Mouse (Mus musculus): ENCODE results near the gene Tacc3. TPM values are rescaled to one million over a fixed set of nuclear protein-coding genes. Genes with fewer than 3 reads are reported as not detected.

Tacc3 gene
- polyA plus RNA-seq, 1 experiment from 2014 or later: 25.0 TPM

DNA sequence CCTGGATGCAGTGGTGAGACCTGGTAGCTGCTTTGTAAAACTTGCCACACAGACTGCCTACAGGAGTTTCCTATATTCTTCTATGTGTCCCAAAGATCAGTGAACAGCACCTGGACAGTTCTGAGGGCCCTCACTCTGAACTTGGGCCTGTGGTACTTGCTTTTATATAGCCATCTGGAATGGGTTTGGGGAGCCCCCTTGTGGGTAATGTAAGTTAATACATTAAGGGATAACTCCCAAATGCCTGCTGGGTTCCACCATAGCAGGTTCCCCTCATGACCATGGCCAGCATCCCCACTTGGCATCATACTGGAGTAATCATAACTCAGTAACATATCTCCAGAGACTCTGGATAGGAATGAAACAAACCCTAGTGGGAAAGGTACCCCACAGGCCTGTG, 10.3 kb downstream of the Tacc3 start:
- Histone ChIP-seq H3K9ac (ENCODE audit: low read depth, low read length) (no peak overlapping the region), H3K27me3 (ENCODE audit: control insufficient read depth, insufficient read depth, low read depth, low read length) (no peaks in the 10 kb centered on the region), H3K27ac (ENCODE audit: low read length) (no peak overlapping the region), H3K4me1 (ENCODE audit: control insufficient read depth, insufficient read depth, low read length) (no peaks in the 10 kb centered on the region), H3K36me3 (ENCODE audit: control insufficient read depth, insufficient read depth, low read length) (no peaks in the 10 kb centered on the region), H3K9me3 (replicated peaks; ENCODE audit: control insufficient read depth, low read length, poor library complexity, severe bottlenecking) (no peaks in the 10 kb centered on the region), H3K4me3 (ENCODE audit: low read depth, low read length) (no peak overlapping the region), H3K4me2 (ENCODE audit: low read length) (no peak overlapping the region)
- no peak for ATAC-seq

DNA sequence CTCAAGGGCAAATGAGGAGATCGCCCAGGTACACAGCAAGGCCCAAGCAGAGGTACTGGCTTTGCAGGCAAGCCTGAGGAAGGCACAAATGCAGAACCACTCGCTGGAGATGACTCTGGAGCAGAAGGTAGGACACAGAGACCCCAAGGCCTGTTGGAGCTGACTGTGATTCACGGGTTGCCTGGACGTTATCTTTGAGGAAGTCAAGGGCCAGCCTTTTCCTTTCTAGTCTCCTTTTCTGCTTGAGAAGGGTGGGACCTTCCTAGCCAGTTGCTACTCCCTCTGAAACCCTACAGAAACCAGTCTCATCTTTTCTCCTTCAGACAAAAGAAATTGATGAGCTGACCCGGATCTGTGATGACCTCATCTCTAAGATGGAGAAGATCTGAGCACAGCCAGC, 13.7 kb downstream of the Tacc3 start:
- ATAC-seq: no peak
- no peaks in the 10 kb centered on the region for H3K4me1 ChIP-seq (ENCODE audit: control insufficient read depth, insufficient read depth, low read length)
- WGBS: 85% methylated on average over 5 of the region's 5 CpGs

GRCm38 (mm10) chr5:33674439-33674838, 16.5 kb downstream of the Tacc3 start:
- H3K36me3 ChIP-seq (ENCODE audit: control insufficient read depth, insufficient read depth, low read length): no peaks in the 10 kb centered on the region
- peak; percentile 84 for ATAC-seq
- H3K9ac ChIP-seq (ENCODE audit: low read depth, low read length): no peak overlapping the region
- 33% methylated on average over 3 of the region's 3 CpGs for WGBS
- no peaks in the 10 kb centered on the region for H3K27me3 ChIP-seq (ENCODE audit: control insufficient read depth, insufficient read depth, low read depth, low read length)
- H3K9me3 ChIP-seq (replicated peaks; ENCODE audit: control insufficient read depth, low read length, poor library complexity, severe bottlenecking): no peaks in the 10 kb centered on the region
- H3K4me1 ChIP-seq (ENCODE audit: control insufficient read depth, insufficient read depth, low read length): no peaks in the 10 kb centered on the region
- no peak overlapping the region for H3K4me2 ChIP-seq (ENCODE audit: low read length)
- no peak overlapping the region for H3K4me3 ChIP-seq (ENCODE audit: low read depth, low read length)
- H3K27ac ChIP-seq (ENCODE audit: low read length): no peak overlapping the region

More for the DNA sequence above, 13.7 kb downstream of the Tacc3 start:
- Histone ChIP-seq H3K4me2 (ENCODE audit: low read length) (no peak overlapping the region), H3K27me3 (ENCODE audit: control insufficient read depth, insufficient read depth, low read depth, low read length) (no peaks in the 10 kb centered on the region), H3K9me3 (replicated peaks; ENCODE audit: control insufficient read depth, low read length, poor library complexity, severe bottlenecking) (no peaks in the 10 kb centered on the region), H3K9ac (ENCODE audit: low read depth, low read length) (no peak overlapping the region), H3K4me3 (ENCODE audit: low read depth, low read length) (no peak overlapping the region), H3K27ac (ENCODE audit: low read length) (no peak overlapping the region), H3K36me3 (ENCODE audit: control insufficient read depth, insufficient read depth, low read length) (no peaks in the 10 kb centered on the region)

DNA sequence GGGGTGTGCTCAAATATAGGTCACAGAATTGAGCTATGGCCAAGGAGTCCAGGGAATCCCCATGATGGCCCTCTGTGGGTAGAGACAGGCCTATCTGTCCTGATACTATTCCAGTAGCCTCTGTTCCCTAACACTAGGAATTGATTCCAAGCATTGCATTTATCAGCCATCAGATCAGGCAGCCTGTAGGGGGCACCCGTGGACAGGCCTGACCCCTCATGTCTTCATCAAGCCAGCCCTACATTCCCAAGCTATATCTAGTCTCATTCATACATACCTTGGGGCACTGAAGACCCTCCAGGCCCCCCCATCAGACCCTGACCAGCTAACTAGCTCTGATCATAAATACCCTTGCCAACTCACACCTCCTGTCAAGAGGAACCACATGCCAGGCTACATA, 18.0 kb downstream of the Tacc3 start:
- WGBS: 5% methylated on average over 1 of the region's 1 CpGs
- Histone ChIP-seq H3K9ac (ENCODE audit: low read depth, low read length) (no peak overlapping the region), H3K27me3 (ENCODE audit: control insufficient read depth, insufficient read depth, low read depth, low read length) (no peaks in the 10 kb centered on the region), H3K27ac (ENCODE audit: low read length) (no peak overlapping the region), H3K9me3 (replicated peaks; ENCODE audit: control insufficient read depth, low read length, poor library complexity, severe bottlenecking) (no peaks in the 10 kb centered on the region), H3K4me2 (ENCODE audit: low read length) (no peak overlapping the region), H3K36me3 (ENCODE audit: control insufficient read depth, insufficient read depth, low read length) (no peaks in the 10 kb centered on the region), H3K4me1 (ENCODE audit: control insufficient read depth, insufficient read depth, low read length) (no peaks in the 10 kb centered on the region), H3K4me3 (ENCODE audit: low read depth, low read length) (no peak overlapping the region)
- ATAC-seq: no peak

DNA sequence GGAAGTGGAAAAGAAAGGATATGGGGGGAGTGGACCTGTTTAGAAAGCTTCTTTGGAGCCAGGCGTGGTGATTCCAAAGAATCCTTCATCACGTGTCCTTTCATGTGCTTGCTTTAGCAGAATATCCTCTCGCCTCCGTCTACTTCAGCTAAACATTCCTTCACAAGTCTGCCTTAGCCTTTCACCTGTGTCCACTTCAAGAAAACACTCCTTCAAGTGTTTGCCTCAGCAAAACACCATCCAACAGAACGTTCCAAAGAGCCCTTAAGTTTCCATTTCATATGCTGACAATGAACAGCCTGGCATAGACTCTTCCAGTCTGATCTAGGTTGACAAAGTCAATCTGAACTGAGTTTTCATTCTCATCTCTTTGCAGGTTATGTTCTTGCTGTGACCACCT, 20.3 kb downstream of the Tacc3 start:
- WGBS: 86% methylated on average over 5 of the region's 5 CpGs
- Histone ChIP-seq H3K9me3 (replicated peaks; ENCODE audit: control insufficient read depth, low read length, poor library complexity, severe bottlenecking) (no peaks in the 10 kb centered on the region), H3K9ac (ENCODE audit: low read depth, low read length) (no peak overlapping the region), H3K36me3 (ENCODE audit: control insufficient read depth, insufficient read depth, low read length) (no peaks in the 10 kb centered on the region), H3K4me2 (ENCODE audit: low read length) (no peak overlapping the region), H3K27me3 (ENCODE audit: control insufficient read depth, insufficient read depth, low read depth, low read length) (no peaks in the 10 kb centered on the region), H3K4me1 (ENCODE audit: control insufficient read depth, insufficient read depth, low read length) (no peaks in the 10 kb centered on the region), H3K4me3 (ENCODE audit: low read depth, low read length) (no peak overlapping the region), H3K27ac (ENCODE audit: low read length) (no peak overlapping the region)
- ATAC-seq: no peak

DNA sequence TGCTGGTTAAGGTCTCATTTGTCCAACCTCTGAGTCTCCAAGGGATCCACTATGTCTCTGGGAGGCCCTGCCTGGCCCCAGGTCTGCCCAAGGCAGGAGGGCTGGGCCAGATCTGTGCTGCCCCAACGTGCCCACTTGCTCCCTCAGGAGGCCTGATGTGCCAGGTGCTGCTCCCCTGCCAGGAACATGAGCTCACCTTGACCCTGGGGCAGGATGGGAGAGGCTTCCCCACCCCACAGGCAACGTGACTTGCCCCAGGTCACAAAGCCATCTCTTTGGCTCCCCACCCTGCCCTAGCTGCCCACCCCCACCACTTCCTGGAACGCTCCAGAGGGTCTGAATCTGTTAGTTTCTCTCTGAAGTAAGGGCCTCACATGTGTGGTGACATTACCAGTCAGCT, 23.1 kb downstream of the Tacc3 start:
- Histone ChIP-seq H3K27me3 (ENCODE audit: control insufficient read depth, insufficient read depth, low read depth, low read length) (0 out of 2 replicates have a peak, but pooled peaks cover 3% of the 10 kb centered on the region), H3K36me3 (ENCODE audit: control insufficient read depth, insufficient read depth, low read length) (no peaks in the 10 kb centered on the region), H3K4me2 (ENCODE audit: low read length) (no peak overlapping the region), H3K27ac (ENCODE audit: low read length) (no peak overlapping the region), H3K9ac (ENCODE audit: low read depth, low read length) (no peak overlapping the region), H3K9me3 (replicated peaks; ENCODE audit: control insufficient read depth, low read length, poor library complexity, severe bottlenecking) (no peaks in the 10 kb centered on the region), H3K4me3 (ENCODE audit: low read depth, low read length) (no peak overlapping the region), H3K4me1 (ENCODE audit: control insufficient read depth, insufficient read depth, low read length) (no peaks in the 10 kb centered on the region)
- 60% methylated on average over 3 of the region's 3 CpGs for WGBS
- ATAC-seq: no peak

DNA sequence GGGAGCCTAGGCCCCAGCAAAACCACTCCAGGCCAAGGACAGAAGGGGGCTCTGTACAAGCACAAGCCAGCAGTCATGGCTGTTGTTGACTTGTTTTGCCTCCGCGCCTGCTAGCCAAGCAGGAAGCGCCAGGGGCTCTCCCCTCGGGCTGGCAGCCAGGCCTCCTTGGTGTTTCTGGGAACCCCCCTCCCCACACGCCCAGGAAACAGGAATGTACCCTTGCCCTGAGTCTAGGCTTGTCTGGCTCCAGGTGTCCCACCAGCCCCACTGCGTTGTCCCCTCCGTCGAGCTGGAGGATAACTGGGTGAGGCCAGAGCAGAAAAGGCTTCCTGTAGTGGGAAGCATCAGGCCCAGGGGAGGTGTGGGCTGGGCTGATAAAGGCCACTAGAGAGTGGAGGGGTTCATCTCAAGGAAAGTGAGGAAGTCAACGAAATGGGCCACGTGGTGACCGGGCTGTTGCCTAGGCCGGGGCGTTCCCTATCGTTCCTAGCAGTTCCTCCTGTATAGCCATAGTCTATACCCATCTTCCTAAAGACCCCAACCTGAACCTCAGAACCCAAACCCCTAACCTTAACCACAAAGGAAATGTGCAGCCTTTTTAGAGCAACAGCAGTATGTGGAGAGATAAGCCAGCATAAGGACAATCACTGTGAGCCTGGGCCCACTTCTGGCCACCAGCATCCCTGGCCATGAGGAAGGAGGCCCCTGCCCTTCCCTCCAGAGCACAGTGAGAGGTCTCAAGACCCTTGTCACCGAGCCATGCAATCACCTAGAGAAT, 23.9 kb downstream of the Tacc3 start:
- no peaks in the 10 kb centered on the region for H3K36me3 ChIP-seq (ENCODE audit: control insufficient read depth, insufficient read depth, low read length)
- H3K9ac ChIP-seq (ENCODE audit: low read depth, low read length): no peak overlapping the region
- WGBS: 77% methylated on average over 15 of the region's 15 CpGs
- H3K4me2 ChIP-seq (ENCODE audit: low read length): no peak overlapping the region
- no peaks in the 10 kb centered on the region for H3K4me1 ChIP-seq (ENCODE audit: control insufficient read depth, insufficient read depth, low read length)
- H3K9me3 ChIP-seq (replicated peaks; ENCODE audit: control insufficient read depth, low read length, poor library complexity, severe bottlenecking): no peaks in the 10 kb centered on the region
- ATAC-seq: no peak
- no peak overlapping the region for H3K27ac ChIP-seq (ENCODE audit: low read length)
- no peak overlapping the region for H3K4me3 ChIP-seq (ENCODE audit: low read depth, low read length)
- H3K27me3 ChIP-seq (ENCODE audit: control insufficient read depth, insufficient read depth, low read depth, low read length): 0 out of 2 replicates have a peak, but pooled peaks cover 3% of the 10 kb centered on the region

DNA sequence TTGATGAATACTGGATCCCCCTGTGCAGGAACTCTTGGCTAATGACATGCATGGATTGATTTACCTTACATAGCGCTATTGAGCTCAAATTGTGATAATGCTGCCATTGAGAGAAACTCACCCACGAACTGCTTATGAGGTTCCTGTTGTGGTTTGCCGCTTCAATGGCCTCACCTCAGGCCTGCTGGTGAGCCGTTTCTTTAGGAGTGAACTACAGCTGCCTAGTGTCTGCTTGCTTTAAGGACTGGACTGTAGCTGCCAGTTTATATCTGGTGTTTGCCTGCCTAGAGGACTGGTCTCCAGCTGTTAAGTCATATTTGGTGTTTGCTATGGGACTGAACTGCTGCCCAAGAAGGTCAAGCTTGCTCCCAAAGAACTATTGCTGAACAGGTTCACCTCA, 25.0 kb downstream of the Tacc3 start:
- Histone ChIP-seq H3K27ac (ENCODE audit: low read length) (no peak overlapping the region), H3K9ac (ENCODE audit: low read depth, low read length) (no peak overlapping the region), H3K4me2 (ENCODE audit: low read length) (no peak overlapping the region), H3K4me1 (ENCODE audit: control insufficient read depth, insufficient read depth, low read length) (no peaks in the 10 kb centered on the region), H3K27me3 (ENCODE audit: control insufficient read depth, insufficient read depth, low read depth, low read length) (peaks cover 8% of the 10 kb centered on the region), H3K36me3 (ENCODE audit: control insufficient read depth, insufficient read depth, low read length) (no peaks in the 10 kb centered on the region), H3K4me3 (ENCODE audit: low read depth, low read length) (no peak overlapping the region), H3K9me3 (replicated peaks; ENCODE audit: control insufficient read depth, low read length, poor library complexity, severe bottlenecking) (no peaks in the 10 kb centered on the region)
- no peak for ATAC-seq
- WGBS: 64% methylated on average over 4 of the region's 4 CpGs

- H3K4me3 ChIP-seq (ENCODE audit: low read depth, low read length): no peak overlapping the region
- H3K9me3 ChIP-seq (replicated peaks; ENCODE audit: control insufficient read depth, low read length, poor library complexity, severe bottlenecking): no peaks in the 10 kb centered on the region
- 48% methylated on average over 7 of the region's 7 CpGs for WGBS
- ATAC-seq: peak; percentile 58; the same call in 1 of the 2 replicates
- H3K9ac ChIP-seq (ENCODE audit: low read depth, low read length): no peak overlapping the region
- H3K27ac ChIP-seq (ENCODE audit: low read length): no peak overlapping the region
- no peaks in the 10 kb centered on the region for H3K36me3 ChIP-seq (ENCODE audit: control insufficient read depth, insufficient read depth, low read length)
- H3K4me1 ChIP-seq (ENCODE audit: control insufficient read depth, insufficient read depth, low read length): no peaks in the 10 kb centered on the region
- no peak overlapping the region for H3K4me2 ChIP-seq (ENCODE audit: low read length)
- peaks cover 9% of the 10 kb centered on the region for H3K27me3 ChIP-seq (ENCODE audit: control insufficient read depth, insufficient read depth, low read depth, low read length)
These were observed 26.1 kb downstream of the Tacc3 start for GRCm38 (mm10) chr5:33683897-33684652.

Data from midbrain, embryonic 16.5 days (tissue).